Mouse (Mus musculus): ENCODE data around the gene Galnt18. TPM values are rescaled to one million over a fixed set of nuclear protein-coding genes. Genes with fewer than 3 reads are reported as not detected.

The Galnt18 gene
- polyA plus RNA-seq, 1 experiment from 2014 or later = 29.3 TPM

- no peak overlapping the region for H3K4me3 ChIP-seq (replicated peaks)
- H3K9ac ChIP-seq = no peak overlapping the region
- H3K4me2 ChIP-seq = no peak overlapping the region
- 77% methylated on average over 8 of the region's 8 CpGs for WGBS
- H3K27me3 ChIP-seq (replicated peaks) = no peaks in the 10 kb centered on the region
- H3K4me1 ChIP-seq = no peaks in the 10 kb centered on the region
- H3K27ac ChIP-seq = no peak overlapping the region
- H3K9me3 ChIP-seq = no peaks in the 10 kb centered on the region
- ATAC-seq (ENCODE audit: insufficient read depth, low FRiP score, low read depth) = no peak
- H3K36me3 ChIP-seq = no peaks in the 10 kb centered on the region
These were observed 49.2 kb downstream of the Galnt18 start for GRCm38 (mm10) chr7:111730346-111731269.

- WGBS = 16% methylated on average over 2 of the region's 2 CpGs
- H3K4me3 ChIP-seq (replicated peaks) = no peak overlapping the region
- H3K27ac ChIP-seq = no peak overlapping the region
- no peaks in the 10 kb centered on the region for H3K36me3 ChIP-seq
- peaks cover 4% of the 10 kb centered on the region; the same call in 1 of the 2 replicates for H3K4me1 ChIP-seq
- no peak overlapping the region for H3K9ac ChIP-seq
- no peaks in the 10 kb centered on the region for H3K9me3 ChIP-seq
- ATAC-seq (ENCODE audit: insufficient read depth, low FRiP score, low read depth) = no peak
- no peak overlapping the region for H3K4me2 ChIP-seq
- H3K27me3 ChIP-seq (replicated peaks) = no peaks in the 10 kb centered on the region
These were observed 52.8 kb downstream of the Galnt18 start for GRCm38 (mm10) chr7:111726928-111727327.

DNA sequence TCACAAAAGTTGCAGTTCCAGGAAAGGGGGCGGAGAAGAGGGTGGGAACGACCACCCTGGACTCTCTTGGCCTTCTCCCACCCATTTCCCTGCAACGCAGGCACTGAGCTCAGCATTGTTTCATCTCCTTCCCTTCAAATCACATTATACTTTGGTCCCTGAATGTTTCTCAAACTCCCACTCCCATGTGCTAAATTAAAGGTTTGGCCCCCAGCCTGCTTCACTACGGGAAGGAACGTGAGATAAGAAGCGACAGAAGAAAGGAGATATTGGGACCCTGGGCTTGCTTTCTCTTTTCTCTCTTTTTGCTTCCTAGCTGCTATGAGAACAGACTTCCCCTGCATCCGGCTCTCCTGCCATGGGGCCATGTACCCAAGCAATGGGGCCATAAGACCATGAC, 55.0 kb downstream of the Galnt18 start:
- Histone ChIP-seq H3K4me2 (no peak overlapping the region), H3K27me3 (replicated peaks) (no peaks in the 10 kb centered on the region), H3K9me3 (no peaks in the 10 kb centered on the region), H3K4me1 (peaks cover 15% of the 10 kb centered on the region; the same call in 1 of the 2 replicates), H3K27ac (no peak overlapping the region), H3K4me3 (replicated peaks) (no peak overlapping the region), H3K36me3 (no peaks in the 10 kb centered on the region), H3K9ac (no peak overlapping the region)
- WGBS = 52% methylated on average over 7 of the region's 7 CpGs
- ATAC-seq (ENCODE audit: insufficient read depth, low FRiP score, low read depth) = no peak

DNA sequence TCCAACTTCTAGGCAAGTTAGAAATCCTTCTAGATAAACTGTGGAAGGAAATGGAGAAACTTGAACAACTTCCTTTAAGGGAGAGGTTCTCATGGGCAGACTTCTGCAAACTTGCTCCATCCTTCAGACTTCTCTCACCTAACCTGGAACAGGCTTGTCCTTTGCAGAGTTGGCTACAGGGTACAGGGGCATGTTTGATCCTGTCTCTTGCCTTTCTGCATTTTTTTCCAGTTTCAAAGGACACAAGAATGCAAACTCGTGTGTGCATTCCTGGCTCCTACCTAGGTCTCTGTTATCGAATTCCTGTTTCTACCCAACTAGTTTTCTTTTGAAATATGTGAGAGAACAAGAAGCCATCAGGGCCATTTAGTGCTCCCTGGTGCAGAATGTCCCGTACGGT, 55.8 kb downstream of the Galnt18 start:
- no peak overlapping the region for H3K27ac ChIP-seq

DNA sequence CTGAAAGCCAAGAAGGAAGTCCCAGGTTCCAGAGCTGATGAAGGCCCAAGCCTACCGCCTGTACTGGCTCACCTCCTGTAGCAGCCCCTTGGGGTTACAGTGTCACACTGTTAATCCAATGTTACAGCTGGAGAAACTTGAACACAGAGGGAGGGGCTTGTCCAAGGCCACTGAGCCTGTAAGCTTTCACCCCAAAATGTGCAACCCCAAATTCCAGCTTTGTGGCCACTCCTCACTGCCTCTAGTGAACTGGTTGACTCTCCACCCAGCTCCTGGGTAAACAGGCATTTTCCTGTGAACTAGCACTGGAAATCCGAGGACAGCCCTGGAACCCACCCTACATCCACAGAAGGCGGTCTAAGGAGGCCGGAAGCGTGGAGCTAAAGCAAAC, 58.5 kb downstream of the Galnt18 start:
- Histone ChIP-seq H3K27me3 (replicated peaks) (no peaks in the 10 kb centered on the region), H3K27ac (0 out of 2 replicates have a peak overlapping the region, but pooled peaks have one; percentile 32), H3K36me3 (no peaks in the 10 kb centered on the region), H3K9ac (no peak overlapping the region), H3K4me2 (no peak overlapping the region), H3K9me3 (no peaks in the 10 kb centered on the region), H3K4me1 (peaks cover 20% of the 10 kb centered on the region; the same call in 1 of the 2 replicates), H3K4me3 (replicated peaks) (no peak overlapping the region)
- WGBS = 66% methylated on average over 5 of the region's 5 CpGs
- ATAC-seq (ENCODE audit: insufficient read depth, low FRiP score, low read depth) = no peak

More for the DNA sequence above, 55.8 kb downstream of the Galnt18 start:
- H3K27me3 ChIP-seq (replicated peaks) = no peaks in the 10 kb centered on the region
- peaks cover 16% of the 10 kb centered on the region; the same call in 1 of the 2 replicates for H3K4me1 ChIP-seq
- ATAC-seq (ENCODE audit: insufficient read depth, low FRiP score, low read depth) = no peak
- no peak overlapping the region for H3K4me2 ChIP-seq
- WGBS = 62% methylated on average over 4 of the region's 4 CpGs
- no peaks in the 10 kb centered on the region for H3K36me3 ChIP-seq
- H3K9me3 ChIP-seq = no peaks in the 10 kb centered on the region
- no peak overlapping the region for H3K9ac ChIP-seq
- H3K4me3 ChIP-seq (replicated peaks) = no peak overlapping the region

GRCm38 (mm10) chr7:111720511-111721307, 59.1 kb downstream of the Galnt18 start:
- H3K36me3 ChIP-seq = no peaks in the 10 kb centered on the region
- H3K4me2 ChIP-seq = no peak overlapping the region
- ATAC-seq (ENCODE audit: insufficient read depth, low FRiP score, low read depth) = no peak
- H3K27ac ChIP-seq = peak overlapping the region; percentile 73
- no peaks in the 10 kb centered on the region for H3K27me3 ChIP-seq (replicated peaks)
- no peak overlapping the region for H3K4me3 ChIP-seq (replicated peaks)
- H3K9me3 ChIP-seq = no peaks in the 10 kb centered on the region
- peaks cover 20% of the 10 kb centered on the region; the same call in 1 of the 2 replicates for H3K4me1 ChIP-seq
- H3K9ac ChIP-seq = no peak overlapping the region
- WGBS = 60% methylated on average over 8 of the region's 8 CpGs

DNA sequence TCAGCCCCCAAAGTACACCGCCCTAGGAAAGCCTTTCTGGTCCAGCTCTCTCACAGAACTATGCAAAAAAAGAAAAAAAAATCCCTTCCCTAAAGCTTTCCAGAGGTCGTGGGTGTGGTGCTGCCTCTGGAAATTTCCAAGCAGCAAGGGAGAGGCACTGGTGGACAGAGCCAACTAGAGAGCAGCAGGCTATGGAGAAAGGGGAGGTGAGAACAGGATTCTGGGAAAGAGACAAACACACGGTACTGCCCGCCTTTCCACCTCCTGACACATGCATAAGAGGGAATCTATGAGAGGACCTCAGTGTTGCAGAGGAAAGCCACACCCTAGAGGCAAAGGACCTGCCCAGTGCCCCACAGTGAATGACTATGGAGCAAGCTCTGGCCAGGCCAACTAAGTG, 60.9 kb downstream of the Galnt18 start:
- Histone ChIP-seq H3K36me3 (no peaks in the 10 kb centered on the region), H3K4me2 (no peak overlapping the region), H3K27me3 (replicated peaks) (no peaks in the 10 kb centered on the region), H3K4me1 (peaks cover 16% of the 10 kb centered on the region; the same call in 1 of the 2 replicates), H3K9ac (no peak overlapping the region), H3K9me3 (no peaks in the 10 kb centered on the region), H3K27ac (no peak overlapping the region), H3K4me3 (replicated peaks) (no peak overlapping the region)
- ATAC-seq (ENCODE audit: insufficient read depth, low FRiP score, low read depth) = no peak
- WGBS = 59% methylated on average over 4 of the region's 4 CpGs

- Histone ChIP-seq H3K4me3 (replicated peaks) (no peak overlapping the region), H3K27ac (no peak overlapping the region), H3K9me3 (no peaks in the 10 kb centered on the region), H3K27me3 (replicated peaks) (no peaks in the 10 kb centered on the region), H3K4me2 (no peak overlapping the region), H3K36me3 (no peaks in the 10 kb centered on the region), H3K4me1 (0 out of 2 replicates have a peak, but pooled peaks cover 5% of the 10 kb centered on the region), H3K9ac (no peak overlapping the region)
- ATAC-seq (ENCODE audit: insufficient read depth, low FRiP score, low read depth) = no peak; the same call in 1 of the 2 replicates
- WGBS = 68% methylated on average over 5 of the region's 5 CpGs
These were observed 65.0 kb downstream of the Galnt18 start for GRCm38 (mm10) chr7:111714639-111715360.

DNA sequence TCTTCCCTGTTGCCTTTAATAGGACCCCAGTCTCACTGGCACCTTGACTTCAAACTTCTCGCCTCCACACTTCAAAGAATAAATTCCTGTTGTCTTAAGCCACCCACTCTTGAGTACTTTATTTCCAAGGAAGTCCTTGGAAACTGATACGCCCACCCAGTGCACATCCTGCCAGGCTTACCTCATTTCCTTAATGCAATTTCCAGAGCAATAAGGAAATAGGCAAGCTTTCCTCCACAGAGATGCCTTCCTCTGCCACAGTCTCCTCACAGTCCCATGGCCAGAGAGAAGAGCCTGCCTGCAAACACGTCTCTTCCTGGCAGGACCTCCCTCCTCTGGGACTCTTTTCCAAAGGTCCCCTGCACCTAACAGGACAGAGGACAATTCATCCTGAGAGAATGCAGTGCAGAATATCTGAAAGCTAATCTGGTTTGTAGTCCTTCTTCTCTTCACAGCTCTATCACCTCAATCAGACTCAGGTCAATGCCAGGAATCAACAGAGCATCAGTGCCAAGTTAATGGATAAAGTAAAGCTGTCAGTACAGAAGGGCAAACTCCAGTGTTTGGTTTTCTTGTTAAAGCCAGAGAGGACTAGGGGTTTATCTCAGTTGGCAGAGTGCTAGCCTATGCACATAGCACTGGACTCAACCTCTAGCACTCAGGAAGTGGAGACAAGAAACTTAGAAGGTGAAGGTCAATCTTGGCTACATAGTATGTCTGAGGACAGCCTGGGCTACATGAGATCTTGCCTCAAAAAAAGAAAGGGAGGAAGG, 65.8 kb downstream of the Galnt18 start:
- no peak overlapping the region for H3K4me3 ChIP-seq (replicated peaks)
- 65% methylated on average over 3 of the region's 3 CpGs for WGBS
- H3K9ac ChIP-seq = no peak overlapping the region
- no peaks in the 10 kb centered on the region for H3K27me3 ChIP-seq (replicated peaks)
- H3K27ac ChIP-seq = no peak overlapping the region
- H3K4me1 ChIP-seq = 0 out of 2 replicates have a peak, but pooled peaks cover 4% of the 10 kb centered on the region
- no peaks in the 10 kb centered on the region for H3K36me3 ChIP-seq
- no peaks in the 10 kb centered on the region for H3K9me3 ChIP-seq
- H3K4me2 ChIP-seq = no peak overlapping the region
- ATAC-seq (ENCODE audit: insufficient read depth, low FRiP score, low read depth) = no peak

- Histone ChIP-seq H3K27me3 (replicated peaks) (no peaks in the 10 kb centered on the region), H3K4me2 (no peak overlapping the region), H3K9ac (no peak overlapping the region), H3K9me3 (no peaks in the 10 kb centered on the region), H3K4me1 (no peaks in the 10 kb centered on the region), H3K4me3 (replicated peaks) (no peak overlapping the region), H3K36me3 (no peaks in the 10 kb centered on the region), H3K27ac (no peak overlapping the region)
- ATAC-seq (ENCODE audit: insufficient read depth, low FRiP score, low read depth) = no peak
- 82% methylated on average over 4 of the region's 4 CpGs for WGBS
These were observed 67.0 kb downstream of the Galnt18 start for GRCm38 (mm10) chr7:111712797-111713196.
